Mouse (Mus musculus): Measurements from ENCODE around the gene Zar1.

Gene Zar1

GRCm38 (mm10) chr5:72558716-72559526 is 22.1 kb downstream of the Zar1 start:
- Histone ChIP-seq H3K36me3 (ENCODE audit: control insufficient read depth, insufficient read depth, low read length, poor library complexity, severe bottlenecking) (no peaks in the 10 kb centered on the region), H3K27me3 (ENCODE audit: control insufficient read depth, insufficient read depth, low read length, poor library complexity, severe bottlenecking) (no peaks in the 10 kb centered on the region)
- no peak for DNase-seq (ENCODE audit: low read depth, low spot score)

- H3K27me3 ChIP-seq (ENCODE audit: control insufficient read depth, insufficient read depth, low read length, poor library complexity, severe bottlenecking) = no peaks in the 10 kb centered on the region
- no peak for DNase-seq (ENCODE audit: low read depth, low spot score)
- H3K36me3 ChIP-seq (ENCODE audit: control insufficient read depth, insufficient read depth, low read length, poor library complexity, severe bottlenecking) = no peaks in the 10 kb centered on the region
Observed at GRCm38 (mm10) chr5:72556245-72556644, 24.8 kb downstream of the Zar1 start.

GRCm38 (mm10) chr5:72551209-72551608 is 29.8 kb downstream of the Zar1 start:
- no peaks in the 10 kb centered on the region for H3K36me3 ChIP-seq (ENCODE audit: control insufficient read depth, insufficient read depth, low read length, poor library complexity, severe bottlenecking)
- DNase-seq (ENCODE audit: low read depth, low spot score) = no peak
- H3K27me3 ChIP-seq (ENCODE audit: control insufficient read depth, insufficient read depth, low read length, poor library complexity, severe bottlenecking) = no peaks in the 10 kb centered on the region

- DNase-seq (ENCODE audit: low read depth, low spot score) = no peak
Observed at GRCm38 (mm10) chr5:72528896-72529295, 52.2 kb downstream of the Zar1 start.

More at GRCm38 (mm10) chr5:72528896-72529295, 52.2 kb downstream of the Zar1 start:
- no peaks in the 10 kb centered on the region for H3K27me3 ChIP-seq (ENCODE audit: control insufficient read depth, insufficient read depth, low read length, poor library complexity, severe bottlenecking)
- H3K36me3 ChIP-seq (ENCODE audit: control insufficient read depth, insufficient read depth, low read length, poor library complexity, severe bottlenecking) = 0 out of 2 replicates have a peak, but pooled peaks cover 7% of the 10 kb centered on the region
